Mouse (Mus musculus): ENCODE measurements around the gene Dusp7.

The Dusp7 gene

DNA sequence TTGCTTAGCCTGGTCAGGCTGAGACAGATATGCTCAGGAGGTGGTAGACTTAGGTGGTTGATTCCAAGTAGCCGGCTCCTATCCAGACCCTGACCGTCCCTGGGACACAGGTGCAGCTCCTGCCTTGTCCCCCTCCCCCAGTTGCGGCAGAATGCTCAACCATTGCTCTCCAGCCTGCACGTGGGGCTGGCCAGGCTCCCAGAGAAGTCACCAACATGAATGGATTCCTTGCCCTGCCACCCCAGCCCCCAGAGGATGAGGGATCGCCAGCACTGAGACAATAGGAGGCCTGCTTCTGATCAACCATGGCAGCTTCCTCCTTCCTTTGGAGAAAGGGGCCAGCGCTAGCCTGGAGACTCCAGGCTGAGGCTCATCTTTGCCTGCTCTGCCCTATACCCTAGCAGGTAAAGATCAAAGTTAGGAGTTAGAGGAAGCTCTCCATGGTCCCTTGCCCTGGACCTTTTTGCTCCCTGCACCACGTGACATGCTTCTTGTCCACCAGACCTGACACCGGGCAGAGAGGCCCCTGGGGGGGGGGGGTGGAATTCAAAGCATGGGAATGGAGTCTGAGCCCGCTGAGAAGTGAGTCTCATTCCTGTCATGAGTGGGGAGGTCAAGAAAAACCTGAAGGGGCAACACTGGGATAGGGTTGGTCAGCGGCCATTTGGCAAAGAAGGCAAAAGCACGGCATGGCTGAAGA is 24.5 kb downstream of the Dusp7 start:
- no peak for DNase-seq

DNA sequence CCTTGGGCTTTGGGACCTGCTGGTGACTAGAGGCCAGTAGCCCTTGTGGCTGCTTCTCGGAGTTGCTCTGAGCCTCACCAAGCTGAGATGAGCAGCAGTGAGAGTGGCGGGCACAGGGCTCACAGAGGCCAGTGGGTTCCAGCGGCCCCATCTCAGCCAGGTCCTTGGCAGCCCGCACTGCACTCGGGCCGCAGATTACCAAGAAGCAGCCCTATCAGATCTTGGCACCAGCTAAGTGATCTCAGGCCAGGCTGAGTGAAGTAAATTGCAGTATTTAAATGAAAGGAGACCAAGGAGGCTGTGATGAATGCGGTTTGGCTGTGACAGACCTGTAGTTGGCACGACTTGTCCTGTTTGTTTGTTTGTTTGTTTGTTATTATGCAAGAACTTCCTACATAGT is 25.1 kb downstream of the Dusp7 start:
- DNase-seq, result no peak

DNA sequence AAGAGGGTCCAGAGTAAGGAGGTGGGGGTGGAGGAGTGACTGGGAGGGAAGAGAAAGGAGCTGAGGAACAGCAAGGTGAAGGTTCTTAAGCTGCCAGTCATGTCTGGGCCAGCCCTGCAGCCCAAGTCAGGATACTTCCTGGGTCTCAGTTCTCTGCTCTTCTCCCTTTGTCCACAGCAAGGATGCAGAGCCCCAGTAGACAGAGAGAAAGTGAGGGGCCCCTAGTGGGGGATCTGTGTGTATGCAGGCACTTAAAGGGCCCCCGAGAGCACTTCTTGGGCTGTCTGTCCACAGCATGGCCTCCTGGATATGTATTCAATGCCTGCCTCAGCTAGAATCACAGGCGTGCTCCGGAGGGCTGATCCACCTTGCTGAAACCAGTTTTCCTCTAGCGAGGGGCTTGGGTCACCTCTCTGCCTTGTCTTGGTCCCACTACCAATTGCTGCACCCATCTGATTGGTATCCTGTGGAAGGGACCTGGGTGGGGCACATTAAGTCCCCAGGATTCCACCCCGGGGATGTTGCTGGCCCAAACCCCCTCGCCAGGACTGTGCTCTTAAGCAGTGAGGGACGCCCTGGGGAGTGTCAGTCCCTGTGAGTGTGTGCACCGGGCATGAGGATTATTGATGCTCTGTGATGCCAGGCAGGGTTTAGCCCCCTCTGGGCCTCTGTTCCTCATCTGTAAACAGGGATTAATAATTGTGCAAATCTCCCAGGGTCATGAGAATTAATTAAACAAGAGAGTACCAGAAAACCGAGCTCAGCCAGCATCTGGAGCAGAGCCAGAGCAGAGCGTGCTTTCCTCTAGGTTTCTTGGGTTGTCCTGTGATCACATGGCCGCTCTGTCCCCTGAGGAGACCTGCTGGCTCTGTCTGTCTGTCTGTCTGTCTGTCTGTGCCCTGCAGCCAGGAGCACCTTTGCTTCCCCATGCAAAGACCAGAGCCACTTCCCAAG is 26.5 kb downstream of the Dusp7 start:
- peak; percentile 38 for DNase-seq

DNA sequence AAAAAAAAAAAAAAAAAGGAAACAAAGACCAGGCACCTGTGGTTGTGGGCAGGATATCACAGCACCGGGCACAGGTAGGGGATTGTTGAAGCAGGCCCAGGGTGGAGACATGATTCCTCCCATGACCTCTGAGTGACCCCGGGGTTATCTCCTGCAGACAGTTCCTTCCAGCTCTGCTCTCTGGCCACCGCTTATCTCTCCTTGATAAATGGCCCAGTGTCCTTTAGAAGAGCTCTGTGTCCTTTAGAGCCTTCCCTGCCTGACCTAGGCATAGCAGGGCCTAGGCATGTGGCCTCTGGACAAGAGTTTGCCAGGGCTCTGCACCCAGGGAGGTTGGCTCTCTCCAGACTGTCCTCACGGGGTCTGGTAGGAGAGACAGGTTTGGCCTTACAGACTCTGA is 29.3 kb downstream of the Dusp7 start:
- DNase-seq, result peak; percentile 26

DNA sequence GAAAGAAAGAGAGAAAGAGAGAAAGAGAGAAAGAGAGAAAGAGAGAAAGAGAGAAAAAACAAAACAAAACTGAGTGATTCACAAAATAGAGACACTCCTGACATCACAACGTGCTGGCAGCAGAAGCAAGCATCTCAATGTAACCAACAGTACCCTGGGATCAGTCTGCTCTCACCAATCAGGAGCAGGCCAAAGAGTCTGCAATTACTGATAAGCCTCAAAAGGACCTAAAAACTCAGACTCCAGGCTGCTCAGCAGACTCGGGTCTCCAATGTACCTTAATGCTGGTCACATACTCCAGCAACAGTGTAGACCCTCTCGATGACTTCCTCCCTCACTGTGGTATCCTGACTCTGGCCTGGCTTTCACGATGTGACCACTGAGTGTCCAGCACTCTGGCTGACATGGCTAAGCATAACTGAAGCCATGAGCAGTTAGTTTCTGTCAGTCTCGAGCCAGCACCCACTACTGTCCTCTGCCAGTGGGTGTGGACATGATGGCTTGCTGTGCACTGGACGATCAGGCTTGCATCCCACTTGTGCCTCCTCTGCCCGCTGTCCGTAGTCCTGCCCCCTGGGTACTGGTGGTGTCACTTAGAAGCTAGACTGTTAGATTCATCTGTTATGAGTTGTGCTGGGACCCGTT is 30.4 kb downstream of the Dusp7 start:
- DNase-seq, result no peak

DNA sequence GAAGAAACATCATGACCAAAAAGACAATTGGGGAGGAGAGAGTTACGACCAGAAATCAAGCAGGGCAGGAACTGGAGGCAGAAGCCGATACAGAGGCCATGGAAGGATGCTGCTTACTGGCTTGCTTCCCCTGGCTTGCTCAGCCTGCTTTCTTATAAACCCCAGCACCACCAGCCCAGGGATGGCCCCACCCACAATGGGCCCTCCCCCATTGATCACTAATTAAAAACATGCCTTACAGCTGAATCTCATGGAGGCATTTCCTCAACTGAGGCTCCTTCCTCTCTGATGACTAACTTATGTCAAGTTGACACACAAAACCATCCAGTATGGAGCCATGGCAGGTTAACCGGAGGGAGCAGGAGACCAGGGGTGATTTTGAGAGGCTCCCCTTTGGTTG is 31.4 kb downstream of the Dusp7 start:
- no peak for DNase-seq

DNA sequence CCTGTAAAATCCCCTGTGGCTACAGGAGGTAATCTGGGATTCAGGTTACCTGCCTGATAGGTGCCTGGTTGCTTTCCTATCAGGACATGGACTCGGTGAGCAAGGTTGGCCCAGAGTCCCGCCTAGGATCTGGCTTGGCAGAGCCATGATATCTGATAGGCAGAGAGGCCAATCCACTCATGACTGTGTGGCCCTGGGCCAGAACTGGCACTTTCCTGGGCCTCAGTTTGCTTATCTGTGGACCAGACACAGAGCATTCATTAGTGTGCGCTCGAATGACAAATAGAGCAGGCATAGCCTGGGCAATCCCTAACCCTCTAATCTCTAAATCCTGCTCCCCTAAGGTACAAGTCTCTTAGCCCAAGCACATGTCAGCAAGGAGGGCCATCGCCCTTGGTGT is 33.7 kb downstream of the Dusp7 start:
- DNase-seq, result no peak

DNA sequence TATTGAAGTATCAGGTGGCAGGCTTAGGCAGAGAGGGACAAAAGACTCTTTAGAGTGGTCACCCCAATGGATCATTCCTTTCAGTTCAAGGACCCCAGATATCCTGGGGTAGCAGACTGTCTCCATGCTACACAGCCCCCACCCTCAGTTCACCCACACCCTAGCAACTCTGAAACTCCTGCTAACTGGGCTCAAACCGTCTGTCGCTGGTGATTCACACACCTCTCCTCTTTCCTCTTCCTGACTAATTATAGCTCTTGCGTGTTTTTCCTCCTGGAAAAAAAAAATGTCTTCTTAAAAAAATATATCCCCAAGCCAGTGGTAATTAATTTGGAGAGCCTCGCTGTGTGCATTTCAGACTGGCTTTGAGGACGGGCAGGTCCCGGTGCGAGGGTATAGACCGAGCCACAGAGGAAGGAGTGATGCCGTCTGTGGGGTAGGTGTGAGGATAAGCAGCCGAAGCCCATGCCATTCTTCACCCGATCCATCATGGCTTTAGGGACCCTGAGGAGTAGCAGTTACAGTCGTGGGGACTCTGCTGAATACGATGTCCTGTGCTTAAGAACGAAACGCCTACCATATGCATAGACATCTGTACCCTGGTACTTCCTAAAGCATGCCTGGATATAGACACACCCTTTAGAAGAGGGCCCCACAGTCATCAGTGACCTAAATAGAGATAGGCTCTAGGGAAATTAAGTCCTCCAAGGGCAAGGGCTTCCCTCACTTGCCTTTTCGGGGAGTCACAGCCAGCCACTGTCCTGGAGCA is 34.4 kb downstream of the Dusp7 start:
- no peak for DNase-seq

DNA sequence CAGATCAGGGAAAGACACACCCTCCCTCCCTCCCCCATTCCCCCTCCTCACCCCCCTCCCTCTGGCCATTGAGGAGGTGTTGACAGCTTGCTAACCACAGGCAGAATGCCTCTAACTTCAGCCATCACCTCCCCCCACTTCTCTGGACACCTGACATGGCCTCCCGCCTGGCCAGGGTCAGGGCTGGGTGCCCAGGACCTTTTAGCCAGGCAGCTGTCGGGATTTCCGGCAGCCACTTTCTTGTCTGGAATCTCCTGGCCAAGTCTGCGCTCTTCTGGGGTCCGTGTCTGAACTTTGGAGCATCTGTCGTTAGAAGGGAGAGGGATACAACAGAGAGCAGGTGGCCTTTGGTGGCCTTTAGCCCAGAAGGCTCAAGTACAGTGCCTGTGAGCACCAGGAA is 36.8 kb downstream of the Dusp7 start:
- peak; percentile 74 for DNase-seq

DNA sequence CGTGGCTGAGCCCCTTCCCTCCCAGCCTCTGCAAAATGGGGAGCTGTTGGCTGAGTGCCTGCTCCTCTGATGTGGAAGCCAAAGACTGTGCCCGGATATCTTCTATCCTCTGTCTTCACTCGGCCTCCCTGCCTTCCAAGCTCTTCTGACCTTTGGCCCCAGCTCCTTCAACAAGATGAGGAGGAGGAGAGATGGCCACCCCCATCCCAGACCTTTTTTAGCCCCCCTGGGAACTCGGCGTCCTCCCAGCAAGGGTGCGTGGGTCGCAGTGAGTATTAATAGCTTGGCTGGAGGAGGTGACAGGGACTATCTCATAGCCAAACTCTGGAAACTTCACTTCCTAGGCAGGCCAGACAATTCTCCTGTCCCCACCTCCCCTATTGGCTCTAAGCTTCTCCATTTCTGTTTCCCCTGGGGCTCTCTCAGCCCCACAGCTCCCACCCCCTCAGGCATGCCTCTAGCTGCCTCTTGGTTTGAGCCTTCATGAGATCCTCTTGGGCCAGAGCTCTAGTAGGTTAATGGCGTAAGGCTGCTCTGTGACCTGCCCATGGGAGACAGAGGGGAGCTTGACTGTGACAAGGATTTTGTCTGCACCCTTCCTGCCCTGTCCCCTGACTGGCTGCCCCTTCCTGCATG is 38.1 kb downstream of the Dusp7 start:
- DNase-seq, result peak; percentile 69

DNA sequence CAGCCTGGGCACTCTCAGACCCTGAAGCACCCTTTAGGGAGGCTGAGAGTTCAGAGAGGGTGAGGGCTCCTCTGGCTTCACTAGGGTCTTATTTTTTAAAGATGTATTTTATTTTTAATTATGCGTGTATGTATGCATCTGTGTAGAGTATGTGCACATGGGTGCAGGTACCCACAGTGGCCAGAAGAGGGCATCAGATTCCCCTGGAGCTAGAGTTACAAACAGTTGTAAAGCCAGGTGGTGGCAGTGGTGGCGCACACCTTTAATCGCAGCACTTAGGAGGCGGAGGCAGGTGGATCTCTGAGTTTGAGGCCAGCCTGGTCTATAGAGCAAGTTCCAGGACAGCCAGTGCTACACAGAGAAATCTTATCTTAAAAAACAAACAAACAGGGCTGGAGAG is 40.7 kb downstream of the Dusp7 start:
- DNase-seq, result no peak

DNA sequence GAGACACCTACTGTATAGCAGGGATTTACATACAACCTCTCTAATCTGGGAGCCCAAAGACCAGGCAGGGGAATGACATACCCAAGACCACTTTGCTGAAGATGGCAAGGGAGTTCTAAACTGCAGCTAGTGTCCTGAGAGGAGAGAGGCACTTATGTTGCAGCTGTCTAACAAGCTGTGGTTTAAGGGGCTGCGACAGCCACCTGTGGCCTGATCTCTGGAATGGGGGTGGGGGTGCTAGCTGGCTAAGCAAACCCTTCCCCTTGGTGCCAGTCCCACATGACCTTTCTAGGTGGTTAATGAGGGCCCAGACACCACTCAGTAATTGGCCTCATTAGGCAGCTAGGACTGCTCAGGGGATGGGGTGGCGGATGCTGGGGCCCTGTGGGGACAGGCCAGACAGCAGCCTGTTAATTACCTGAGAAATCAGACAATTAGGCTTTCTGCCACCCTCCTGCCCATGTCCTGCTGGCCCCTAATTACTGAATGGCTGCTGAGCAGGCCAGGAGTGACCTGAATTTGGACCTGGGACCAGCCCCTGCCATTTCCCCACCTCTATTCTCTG is 41.7 kb downstream of the Dusp7 start:
- no peak for DNase-seq

DNA sequence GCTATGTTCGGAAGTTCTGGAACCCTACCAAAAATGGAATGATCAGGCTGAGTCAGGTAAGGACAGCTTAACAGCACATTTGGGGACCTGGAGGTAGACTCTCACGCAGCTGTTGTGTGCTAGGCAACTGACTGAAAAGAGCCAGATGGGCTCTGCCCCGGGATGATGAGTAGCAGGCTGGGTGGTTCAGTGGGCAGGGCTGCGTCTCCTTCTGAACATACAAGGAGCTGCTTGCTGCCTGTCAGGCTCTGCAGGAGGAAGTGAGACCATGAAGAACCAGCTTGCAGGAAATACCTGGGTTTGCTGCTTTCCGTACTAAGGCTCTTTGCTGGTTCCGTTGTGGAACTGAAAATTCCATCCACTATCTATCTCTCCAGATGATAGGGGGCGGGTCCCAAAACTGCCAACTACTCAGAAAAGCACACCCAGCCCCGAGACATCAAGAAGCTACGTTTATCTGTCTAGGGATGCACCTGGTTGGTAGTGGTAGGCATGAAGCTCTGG is 42.7 kb downstream of the Dusp7 start:
- no peak for DNase-seq

DNA sequence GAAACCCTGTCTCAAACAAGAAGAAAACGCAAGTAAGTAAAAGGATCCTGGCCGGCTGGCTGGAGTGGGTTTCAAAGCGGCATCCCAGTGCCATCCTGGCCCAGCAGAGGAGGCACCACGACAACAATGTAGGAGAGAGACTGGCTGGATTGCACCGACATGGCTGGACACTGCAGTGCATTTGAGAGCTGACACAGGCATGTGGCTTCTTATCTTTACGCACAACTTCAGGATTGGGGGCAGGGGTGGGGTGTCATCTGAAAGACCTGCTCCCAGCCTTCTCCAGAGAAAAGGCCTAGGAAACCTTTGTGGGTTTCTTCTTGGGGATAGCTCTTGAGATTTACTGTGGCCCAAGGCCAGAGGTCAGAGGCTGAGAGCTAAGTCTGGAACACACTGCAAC is 43.3 kb downstream of the Dusp7 start:
- DNase-seq, result no peak

DNA sequence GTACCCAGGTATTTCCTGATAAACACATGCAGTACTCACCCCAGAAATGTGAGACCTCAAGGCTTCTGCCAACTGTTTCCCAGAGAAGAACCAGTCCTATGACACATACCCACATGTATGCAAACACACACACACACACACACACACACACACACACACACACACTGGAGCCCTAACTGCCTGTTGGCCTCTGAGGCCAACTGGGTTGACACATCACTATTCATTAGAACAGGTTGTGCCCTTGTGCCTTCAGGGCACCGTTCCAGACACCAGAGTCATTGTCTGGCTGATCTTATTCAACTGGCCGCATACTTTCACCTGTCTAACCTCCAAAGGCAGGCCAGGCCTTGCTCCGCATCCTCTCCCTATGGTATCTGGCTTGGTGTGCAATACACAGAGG is 43.8 kb downstream of the Dusp7 start:
- DNase-seq, result no peak

DNA sequence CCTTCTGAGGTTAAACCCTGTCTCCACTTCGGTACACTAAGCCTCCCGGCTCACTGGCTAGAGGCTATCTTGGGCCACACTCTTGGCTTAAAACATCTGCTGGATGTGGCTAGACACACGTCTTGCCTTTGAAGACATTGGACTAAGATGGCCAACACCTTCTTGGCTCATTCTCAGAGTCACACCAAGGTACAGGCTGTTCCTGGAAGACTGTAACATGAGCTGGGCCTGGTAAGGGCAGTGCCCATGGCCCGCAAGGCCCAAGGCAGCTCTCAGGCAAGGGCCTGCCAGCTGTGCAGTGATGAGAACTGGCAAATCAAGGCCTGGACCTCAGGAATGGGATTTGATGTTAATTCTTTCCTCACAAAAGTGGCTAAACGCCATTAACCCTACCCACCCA is 45.2 kb downstream of the Dusp7 start:
- no peak for DNase-seq

DNA sequence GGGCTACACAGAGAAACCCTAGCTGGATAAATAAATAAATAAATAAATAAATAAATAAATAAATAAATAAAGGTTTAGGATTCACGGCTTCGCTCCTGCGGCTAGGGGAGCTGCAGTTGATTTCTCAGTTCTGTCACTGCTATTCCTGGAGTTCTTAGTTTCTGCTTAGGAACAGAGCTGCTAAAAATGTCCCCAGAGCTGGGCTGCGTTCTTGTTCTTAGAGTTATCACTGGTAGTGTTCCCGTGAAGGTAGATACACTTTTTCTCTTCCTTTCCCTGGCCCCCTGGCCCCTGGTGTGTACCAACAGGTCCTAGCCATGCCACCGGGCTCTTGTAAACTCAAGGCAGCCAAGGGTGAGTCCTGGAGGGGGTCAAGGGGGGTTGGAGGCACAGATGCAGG is 48.4 kb downstream of the Dusp7 start:
- DNase-seq, result no peak

DNA sequence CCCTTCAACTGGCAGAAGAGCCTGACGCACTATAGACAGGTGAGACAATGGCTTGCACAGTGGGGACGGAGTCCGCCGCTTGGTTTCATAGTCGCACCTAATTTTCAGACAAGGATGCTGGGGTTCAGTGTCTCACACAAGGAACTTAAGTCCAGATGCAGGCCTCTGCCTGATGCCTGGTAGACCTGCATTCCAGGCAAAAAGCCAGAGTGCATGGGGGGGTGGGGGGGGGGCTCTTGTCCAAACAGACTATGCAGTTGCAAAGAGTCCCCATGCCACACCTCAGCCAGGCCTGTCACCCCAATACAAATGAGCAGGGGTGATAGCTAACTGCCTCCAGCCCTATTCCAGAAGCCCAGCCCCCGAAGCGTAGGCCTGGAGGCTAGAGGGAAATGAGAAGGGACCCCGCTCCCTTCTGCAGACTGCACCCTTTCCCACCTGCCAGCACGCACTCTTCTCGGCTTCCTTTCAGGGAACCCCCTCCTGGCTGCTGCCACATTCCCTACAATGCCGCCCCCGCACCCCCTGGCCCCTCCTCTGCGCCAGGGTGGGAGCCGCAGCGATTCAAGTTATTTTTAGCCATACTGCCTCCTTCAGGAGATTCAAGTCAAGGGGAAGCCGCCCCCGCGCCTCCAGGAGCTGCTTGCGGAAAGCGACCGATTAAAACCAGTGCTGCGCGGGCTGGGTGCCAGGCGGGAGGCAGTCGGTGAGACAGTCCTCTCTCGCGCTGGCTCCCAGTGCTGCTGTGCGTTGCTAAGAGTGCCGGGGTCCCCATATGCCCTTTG is 49.6 kb downstream of the Dusp7 start:
- DNase-seq, result peak; percentile 84

DNA sequence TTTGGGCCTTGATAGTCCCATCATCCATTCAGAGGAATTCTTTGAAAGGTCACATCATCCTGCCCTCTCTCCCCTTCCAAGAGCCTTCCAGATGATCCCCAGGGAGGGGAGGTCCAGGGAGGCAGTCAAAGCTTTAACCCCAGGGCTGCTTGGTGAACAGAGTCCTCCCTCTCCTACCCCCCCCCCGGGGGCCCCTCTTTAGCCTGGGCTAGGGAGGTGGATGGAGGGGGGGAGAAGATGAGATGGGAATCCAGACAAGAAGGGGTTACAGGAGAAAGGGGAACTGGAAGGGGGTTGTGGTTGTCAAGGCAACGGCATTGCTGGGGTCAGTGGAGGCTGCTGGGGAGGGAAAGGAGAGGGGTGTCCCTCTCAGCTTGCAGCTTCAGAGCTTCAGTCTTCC is 52.2 kb downstream of the Dusp7 start:
- no peak for DNase-seq

DNA sequence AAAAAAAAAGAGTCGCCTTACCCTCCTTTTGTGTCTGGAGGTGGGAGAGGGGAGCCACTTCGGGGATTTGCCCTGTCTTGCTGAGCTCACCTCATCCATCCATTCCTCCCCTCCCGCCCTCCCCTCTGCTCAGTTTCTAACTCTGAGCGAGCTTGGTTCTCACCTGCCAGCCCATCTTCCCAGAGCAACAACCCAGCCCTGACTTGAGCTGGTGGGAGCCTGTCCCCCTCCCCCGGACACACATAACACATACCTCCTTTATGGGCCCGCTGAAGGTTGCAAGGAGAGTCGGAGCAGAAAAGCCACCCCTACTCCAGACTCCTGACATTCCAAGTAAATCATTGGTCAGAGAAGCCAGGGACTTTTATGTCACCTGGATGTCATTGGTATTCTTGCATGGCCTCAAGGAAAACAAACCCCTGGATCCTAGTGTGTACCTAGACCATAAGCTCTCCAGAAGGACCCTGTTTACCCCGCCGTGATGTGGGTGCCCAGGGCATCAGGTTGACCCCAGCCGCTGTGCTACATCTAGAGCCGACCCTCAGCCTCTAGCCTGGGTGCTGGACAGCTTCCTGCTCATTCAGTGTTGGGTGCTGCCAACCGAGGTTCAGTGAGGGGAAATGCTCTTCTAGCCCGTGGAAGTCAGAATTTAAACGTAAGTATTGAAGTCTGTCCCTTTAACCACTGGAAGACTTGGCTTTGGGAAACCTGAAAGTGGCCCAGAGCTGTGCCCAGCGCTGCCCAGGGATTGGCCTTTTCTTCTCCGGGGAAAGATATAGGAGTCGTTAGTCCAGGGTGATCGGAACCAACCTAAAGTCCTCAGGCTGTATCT is 52.8 kb downstream of the Dusp7 start:
- DNase-seq, result no peak

Data from lung, postnatal 36 days (tissue).